Mouse (Mus musculus): ENCODE data around the gene C1qtnf5. TPM values are rescaled to one million over a fixed set of nuclear protein-coding genes. Genes with fewer than 3 reads are reported as not detected.
A peak's percentile ranks its signal among the peaks of the same experiment; 100 is the strongest.

Gene C1qtnf5
- polyA plus RNA-seq, 1 experiment, result 30.5 TPM

- Histone ChIP-seq H3K27ac (ENCODE audit: insufficient read depth, low read length) (peak overlapping the region; percentile 88), H3K4me1 (ENCODE audit: control insufficient read depth, insufficient read depth, low read length) (no peaks in the 10 kb centered on the region), H3K4me3 (ENCODE audit: insufficient read depth, low read length) (no peak overlapping the region)
- no peak for TF ChIP-seq CTCF (IDR thresholded peaks at IDR 0.05; ENCODE audit: extremely low read depth, insufficient read depth, low read length)
- TF ChIP-seq POLR2A (IDR thresholded peaks at IDR 0.05; ENCODE audit: extremely low read depth, insufficient read depth, low read length), result peak; percentile 48; the same call in 1 of the 2 replicates
Observed at GRCm38 (mm10) chr9:44071914-44072598, 35.0 kb upstream of the C1qtnf5 start.

DNA sequence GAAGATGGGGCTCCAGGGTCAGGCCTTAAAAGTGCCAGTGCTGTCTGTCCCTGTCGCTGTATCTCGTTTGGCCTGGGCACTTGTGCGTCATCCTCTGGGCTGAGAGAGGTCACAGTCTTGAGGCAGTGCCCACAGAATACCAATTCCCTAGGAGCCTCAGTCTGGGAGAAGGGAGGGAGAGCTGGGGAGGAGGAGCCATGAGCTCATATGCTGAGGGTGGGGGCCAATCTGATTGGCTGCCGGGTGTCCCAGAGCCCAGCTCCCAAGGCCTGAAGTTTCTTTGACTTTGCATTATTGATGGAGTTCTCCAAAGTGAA, 34.5 kb upstream of the C1qtnf5 start:
- no peak overlapping the region for H3K4me3 ChIP-seq (ENCODE audit: insufficient read depth, low read length)
- no peak for TF ChIP-seq POLR2A (IDR thresholded peaks at IDR 0.05; ENCODE audit: extremely low read depth, insufficient read depth, low read length)
- no peak for TF ChIP-seq CTCF (IDR thresholded peaks at IDR 0.05; ENCODE audit: extremely low read depth, insufficient read depth, low read length)
- H3K4me1 ChIP-seq (ENCODE audit: control insufficient read depth, insufficient read depth, low read length), result no peaks in the 10 kb centered on the region

DNA sequence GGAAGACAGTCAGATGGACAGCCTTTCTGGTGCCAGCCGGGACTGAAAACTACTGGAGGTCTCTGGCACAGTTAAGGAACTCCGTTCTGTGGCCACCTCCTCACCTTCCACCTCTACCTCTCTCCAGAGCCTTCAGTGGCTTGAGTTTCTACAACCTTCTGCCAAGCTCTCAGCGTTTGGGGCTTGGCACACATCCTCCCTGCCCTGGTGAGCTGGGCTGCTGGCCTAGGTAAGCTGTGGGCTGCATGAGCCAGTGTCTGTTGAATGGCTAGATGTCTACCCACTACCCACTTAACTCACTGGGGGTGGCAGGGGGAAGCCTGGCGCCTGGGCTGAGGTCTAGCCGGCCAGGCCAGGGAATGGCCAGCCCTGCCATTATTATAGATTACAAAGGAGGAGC, 33.9 kb upstream of the C1qtnf5 start:
- TF ChIP-seq CTCF (IDR thresholded peaks at IDR 0.05; ENCODE audit: extremely low read depth, insufficient read depth, low read length) (no peak), POLR2A (IDR thresholded peaks at IDR 0.05; ENCODE audit: extremely low read depth, insufficient read depth, low read length) (no peak)
- Histone ChIP-seq H3K4me3 (ENCODE audit: insufficient read depth, low read length) (0 out of 2 replicates have a peak overlapping the region, but pooled peaks have one; percentile 6), H3K4me1 (ENCODE audit: control insufficient read depth, insufficient read depth, low read length) (no peaks in the 10 kb centered on the region), H3K27ac (ENCODE audit: insufficient read depth, low read length) (peak overlapping the region; percentile 48)

More for the DNA sequence above, 34.5 kb upstream of the C1qtnf5 start:
- H3K27ac ChIP-seq (ENCODE audit: insufficient read depth, low read length), result peak overlapping the region; percentile 88

GRCm38 (mm10) chr9:44074395-44075275, 32.4 kb upstream of the C1qtnf5 start:
- TF ChIP-seq POLR2A (IDR thresholded peaks at IDR 0.05; ENCODE audit: extremely low read depth, insufficient read depth, low read length) (no peak), CTCF (IDR thresholded peaks at IDR 0.05; ENCODE audit: extremely low read depth, insufficient read depth, low read length) (peak; percentile 43)
- no peak overlapping the region for H3K27ac ChIP-seq (ENCODE audit: insufficient read depth, low read length)

DNA sequence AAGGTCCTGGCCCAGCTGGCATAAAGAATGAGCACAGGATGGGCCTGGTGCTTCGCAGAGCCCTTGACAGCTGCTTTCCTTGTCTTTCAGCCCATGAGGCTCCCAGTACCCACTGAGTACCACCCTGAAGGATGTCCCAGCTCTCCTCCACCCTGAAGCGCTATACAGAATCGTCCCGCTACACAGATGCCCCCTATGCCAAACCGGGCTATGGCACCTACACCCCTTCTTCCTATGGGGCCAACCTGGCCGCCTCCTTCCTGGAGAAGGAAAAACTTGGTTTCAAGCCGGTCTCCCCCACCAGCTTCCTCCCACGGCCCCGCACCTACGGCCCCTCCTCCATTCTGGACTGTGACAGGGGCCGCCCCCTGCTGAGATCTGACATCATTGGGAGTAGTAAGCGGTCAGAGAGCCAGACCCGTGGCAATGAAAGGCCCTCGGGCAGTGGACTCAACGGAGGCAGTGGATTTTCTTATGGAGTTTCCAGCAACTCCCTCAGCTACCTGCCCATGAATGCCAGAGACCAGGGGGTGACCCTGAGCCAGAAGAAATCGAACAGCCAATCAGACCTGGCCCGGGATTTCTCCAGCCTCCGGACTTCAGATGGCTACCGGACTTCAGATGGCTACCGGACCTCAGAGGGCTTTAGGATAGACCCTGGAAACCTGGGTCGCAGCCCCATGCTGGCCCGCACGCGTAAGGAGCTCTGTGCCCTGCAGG, 31.6 kb upstream of the C1qtnf5 start:
- Histone ChIP-seq H3K27ac (ENCODE audit: insufficient read depth, low read length) (no peak overlapping the region), H3K4me3 (ENCODE audit: insufficient read depth, low read length) (no peak overlapping the region), H3K4me1 (ENCODE audit: control insufficient read depth, insufficient read depth, low read length) (peaks cover 13% of the 10 kb centered on the region)
- no peak for TF ChIP-seq POLR2A (IDR thresholded peaks at IDR 0.05; ENCODE audit: extremely low read depth, insufficient read depth, low read length)
- no peak for TF ChIP-seq CTCF (IDR thresholded peaks at IDR 0.05; ENCODE audit: extremely low read depth, insufficient read depth, low read length)

More at GRCm38 (mm10) chr9:44074395-44075275, 32.4 kb upstream of the C1qtnf5 start:
- H3K4me1 ChIP-seq (ENCODE audit: control insufficient read depth, insufficient read depth, low read length), result peaks cover 7% of the 10 kb centered on the region
- H3K4me3 ChIP-seq (ENCODE audit: insufficient read depth, low read length), result no peak overlapping the region

DNA sequence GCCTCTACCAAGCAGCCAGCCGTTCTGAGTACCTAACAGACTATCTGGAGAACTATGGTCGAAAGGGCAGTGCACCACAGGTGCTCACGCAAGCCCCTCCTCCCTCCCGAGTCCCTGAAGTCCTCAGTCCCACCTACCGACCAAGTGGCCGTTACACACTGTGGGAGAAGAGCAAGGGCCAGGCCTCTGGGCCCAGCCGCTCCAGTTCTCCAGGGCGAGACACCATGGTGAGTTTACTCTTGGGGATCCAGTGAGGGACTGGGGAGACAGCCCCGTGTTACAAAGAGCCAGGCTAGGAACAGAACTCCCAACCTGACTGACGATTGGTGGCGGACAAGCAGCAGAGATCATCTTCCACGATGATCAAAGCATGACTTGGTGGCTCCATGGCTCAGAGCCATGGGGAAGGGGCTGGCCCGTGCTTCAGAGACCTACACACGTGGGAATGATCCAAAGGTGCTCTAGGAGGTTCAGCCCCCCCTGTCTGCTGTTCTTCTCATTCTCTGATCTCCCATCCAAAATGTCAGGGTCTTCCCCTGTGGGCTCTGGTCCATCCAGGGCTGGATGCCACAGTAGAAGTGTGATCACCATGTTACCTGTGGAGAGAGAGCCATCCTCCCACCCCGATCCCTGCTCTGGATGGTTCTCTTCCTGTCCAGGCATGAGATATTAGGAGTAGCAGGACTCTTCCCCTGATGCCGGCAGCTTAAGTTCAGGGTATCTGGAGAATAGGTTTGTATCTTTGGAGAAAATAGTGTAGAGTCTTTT, 30.9 kb upstream of the C1qtnf5 start:
- TF ChIP-seq POLR2A (IDR thresholded peaks at IDR 0.05; ENCODE audit: extremely low read depth, insufficient read depth, low read length), result no peak
- no peak for TF ChIP-seq CTCF (IDR thresholded peaks at IDR 0.05; ENCODE audit: extremely low read depth, insufficient read depth, low read length)
- peaks cover 19% of the 10 kb centered on the region for H3K4me1 ChIP-seq (ENCODE audit: control insufficient read depth, insufficient read depth, low read length)
- no peak overlapping the region for H3K4me3 ChIP-seq (ENCODE audit: insufficient read depth, low read length)
- no peak overlapping the region for H3K27ac ChIP-seq (ENCODE audit: insufficient read depth, low read length)

GRCm38 (mm10) chr9:44076764-44077120, 30.3 kb upstream of the C1qtnf5 start:
- no peak overlapping the region for H3K27ac ChIP-seq (ENCODE audit: insufficient read depth, low read length)
- H3K4me1 ChIP-seq (ENCODE audit: control insufficient read depth, insufficient read depth, low read length), result peaks cover 19% of the 10 kb centered on the region
- peak; percentile 58 for TF ChIP-seq CTCF (IDR thresholded peaks at IDR 0.05; ENCODE audit: extremely low read depth, insufficient read depth, low read length)
- TF ChIP-seq POLR2A (IDR thresholded peaks at IDR 0.05; ENCODE audit: extremely low read depth, insufficient read depth, low read length), result no peak
- H3K4me3 ChIP-seq (ENCODE audit: insufficient read depth, low read length), result no peak overlapping the region

DNA sequence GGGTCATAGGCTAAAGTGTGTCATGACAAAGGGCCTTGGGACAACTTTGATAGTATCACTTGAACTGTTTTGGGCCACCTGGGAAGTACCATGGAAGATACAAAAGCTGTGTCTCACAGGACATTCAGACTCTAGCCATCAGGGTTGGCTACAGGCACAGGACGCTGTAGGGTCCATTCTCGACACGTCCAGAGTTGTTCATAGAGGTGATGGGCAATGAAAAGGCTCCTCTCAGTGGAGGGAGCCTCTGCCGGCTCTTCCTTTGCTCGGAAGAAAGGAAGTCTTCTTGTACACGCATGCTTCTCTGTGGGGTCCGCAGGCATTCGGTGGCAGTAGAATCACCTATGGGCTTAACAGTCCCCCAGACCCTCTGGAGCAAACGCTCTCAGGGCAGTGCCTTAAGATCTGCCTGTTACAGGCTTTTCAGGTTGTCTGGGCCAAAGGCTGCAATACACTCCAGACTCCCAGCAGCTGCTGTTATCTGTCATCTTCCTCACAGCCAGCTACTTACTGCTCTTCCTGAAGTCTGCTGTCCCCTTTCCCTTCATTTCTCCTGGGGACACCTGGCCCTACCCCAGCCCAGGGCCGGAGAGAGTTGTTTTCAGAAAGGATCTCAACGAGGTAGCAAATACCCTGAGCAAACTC, 29.7 kb upstream of the C1qtnf5 start:
- Histone ChIP-seq H3K4me3 (ENCODE audit: insufficient read depth, low read length) (no peak overlapping the region), H3K27ac (ENCODE audit: insufficient read depth, low read length) (no peak overlapping the region), H3K4me1 (ENCODE audit: control insufficient read depth, insufficient read depth, low read length) (peaks cover 19% of the 10 kb centered on the region)
- TF ChIP-seq POLR2A (IDR thresholded peaks at IDR 0.05; ENCODE audit: extremely low read depth, insufficient read depth, low read length) (no peak), CTCF (IDR thresholded peaks at IDR 0.05; ENCODE audit: extremely low read depth, insufficient read depth, low read length) (no peak)

Data from cortical plate, adult 2 months (tissue).